Mouse (Mus musculus): ENCODE measurements at regions not wholly inside any gene's neighbourhood (a gene's known extent, or its start where the extent isn't known, plus 50 kb on each side); places are given as distances from the start of the nearest gene placed in this dataset.

GRCm38 (mm10) chr3:148415443-148415842 lies 574.9 kb downstream of the Adgrl2 start:
- Histone ChIP-seq H3K4me1 (ENCODE audit: control insufficient read depth, insufficient read depth, low read length) (no peaks in the 10 kb centered on the region), H3K27me3 (replicated peaks; ENCODE audit: control insufficient read depth, insufficient read depth, low read length) (no peaks in the 10 kb centered on the region; the same call in 1 of the 2 replicates), H3K9me3 (ENCODE audit: control insufficient read depth, low read length) (no peaks in the 10 kb centered on the region), H3K4me3 (ENCODE audit: low read depth, low read length) (no peak overlapping the region), H3K9ac (ENCODE audit: low read depth, low read length) (no peak overlapping the region), H3K4me2 (ENCODE audit: low read depth, low read length) (no peak overlapping the region), H3K36me3 (ENCODE audit: control insufficient read depth, insufficient read depth, low read length) (no peaks in the 10 kb centered on the region), H3K27ac (replicated peaks; ENCODE audit: low read depth, low read length) (no peak overlapping the region)
- ATAC-seq (ENCODE audit: low read depth) (no peak), DNase-seq (ENCODE audit: low spot score) (no peak)
- 83% methylated on average over 7 of the region's 7 CpGs for WGBS

GRCm38 (mm10) chr3:148413027-148413426 lies 577.3 kb downstream of the Adgrl2 start:
- no peak overlapping the region for H3K4me3 ChIP-seq (ENCODE audit: low read depth, low read length)
- no peaks in the 10 kb centered on the region for H3K9me3 ChIP-seq (ENCODE audit: control insufficient read depth, low read length)
- no peak overlapping the region for H3K9ac ChIP-seq (ENCODE audit: low read depth, low read length)
- no peaks in the 10 kb centered on the region for H3K36me3 ChIP-seq (ENCODE audit: control insufficient read depth, insufficient read depth, low read length)
- no peak overlapping the region for H3K27ac ChIP-seq (replicated peaks; ENCODE audit: low read depth, low read length)
- DNase-seq (ENCODE audit: low spot score) (no peak), ATAC-seq (ENCODE audit: low read depth) (no peak)
- no peaks in the 10 kb centered on the region for H3K27me3 ChIP-seq (replicated peaks; ENCODE audit: control insufficient read depth, insufficient read depth, low read length)
- H3K4me2 ChIP-seq (ENCODE audit: low read depth, low read length) = no peak overlapping the region
- no peaks in the 10 kb centered on the region for H3K4me1 ChIP-seq (ENCODE audit: control insufficient read depth, insufficient read depth, low read length)
- 87% methylated on average over 1 of the region's 1 CpGs for WGBS

GRCm38 (mm10) chr3:148412191-148412590 lies 578.2 kb downstream of the Adgrl2 start:
- no peak overlapping the region for H3K9ac ChIP-seq (ENCODE audit: low read depth, low read length)
- H3K4me3 ChIP-seq (ENCODE audit: low read depth, low read length) = no peak overlapping the region
- H3K4me1 ChIP-seq (ENCODE audit: control insufficient read depth, insufficient read depth, low read length) = no peaks in the 10 kb centered on the region
- no peaks in the 10 kb centered on the region for H3K36me3 ChIP-seq (ENCODE audit: control insufficient read depth, insufficient read depth, low read length)
- no peaks in the 10 kb centered on the region for H3K27me3 ChIP-seq (replicated peaks; ENCODE audit: control insufficient read depth, insufficient read depth, low read length)
- WGBS = 63% methylated on average over 1 of the region's 1 CpGs
- no peak overlapping the region for H3K27ac ChIP-seq (replicated peaks; ENCODE audit: low read depth, low read length)
- H3K9me3 ChIP-seq (ENCODE audit: control insufficient read depth, low read length) = no peaks in the 10 kb centered on the region
- H3K4me2 ChIP-seq (ENCODE audit: low read depth, low read length) = no peak overlapping the region
- no peak for DNase-seq (ENCODE audit: low spot score)
- ATAC-seq (ENCODE audit: low read depth) = no peak

GRCm38 (mm10) chr3:148398349-148398748 lies 592.0 kb downstream of the Adgrl2 start:
- H3K4me3 ChIP-seq (ENCODE audit: low read depth, low read length) = no peak overlapping the region
- H3K4me1 ChIP-seq (ENCODE audit: control insufficient read depth, insufficient read depth, low read length) = no peaks in the 10 kb centered on the region
- ATAC-seq (ENCODE audit: low read depth) (no peak), DNase-seq (ENCODE audit: low spot score) (no peak)
- no peaks in the 10 kb centered on the region for H3K27me3 ChIP-seq (replicated peaks; ENCODE audit: control insufficient read depth, insufficient read depth, low read length)
- H3K27ac ChIP-seq (replicated peaks; ENCODE audit: low read depth, low read length) = no peak overlapping the region
- no peaks in the 10 kb centered on the region for H3K9me3 ChIP-seq (ENCODE audit: control insufficient read depth, low read length)
- no peaks in the 10 kb centered on the region for H3K36me3 ChIP-seq (ENCODE audit: control insufficient read depth, insufficient read depth, low read length)
- H3K4me2 ChIP-seq (ENCODE audit: low read depth, low read length) = no peak overlapping the region
- WGBS = 25% methylated on average over 7 of the region's 7 CpGs
- H3K9ac ChIP-seq (ENCODE audit: low read depth, low read length) = no peak overlapping the region

- 47% methylated on average over 6 of the region's 6 CpGs for WGBS
- Histone ChIP-seq H3K4me2 (ENCODE audit: low read depth, low read length) (0 out of 2 replicates have a peak overlapping the region, but pooled peaks have one; percentile 1), H3K9me3 (ENCODE audit: control insufficient read depth, low read length) (peaks cover 3% of the 10 kb centered on the region; the same call in 1 of the 2 replicates), H3K4me1 (ENCODE audit: control insufficient read depth, insufficient read depth, low read length) (peaks cover 17% of the 10 kb centered on the region), H3K9ac (ENCODE audit: low read depth, low read length) (no peak overlapping the region), H3K4me3 (ENCODE audit: low read depth, low read length) (no peak overlapping the region), H3K36me3 (ENCODE audit: control insufficient read depth, insufficient read depth, low read length) (no peaks in the 10 kb centered on the region), H3K27me3 (replicated peaks; ENCODE audit: control insufficient read depth, insufficient read depth, low read length) (no peaks in the 10 kb centered on the region), H3K27ac (replicated peaks; ENCODE audit: low read depth, low read length) (no peak overlapping the region)
- no peak for ATAC-seq (ENCODE audit: low read depth)
- no peak for DNase-seq (ENCODE audit: low spot score)
These were observed 602.8 kb downstream of the Adgrl2 start for GRCm38 (mm10) chr3:148387550-148387949.

GRCm38 (mm10) chr3:148385712-148386111 lies 604.6 kb downstream of the Adgrl2 start:
- no peaks in the 10 kb centered on the region for H3K36me3 ChIP-seq (ENCODE audit: control insufficient read depth, insufficient read depth, low read length)
- no peaks in the 10 kb centered on the region for H3K27me3 ChIP-seq (replicated peaks; ENCODE audit: control insufficient read depth, insufficient read depth, low read length)
- no peak overlapping the region for H3K4me2 ChIP-seq (ENCODE audit: low read depth, low read length)
- H3K4me3 ChIP-seq (ENCODE audit: low read depth, low read length) = no peak overlapping the region
- H3K9ac ChIP-seq (ENCODE audit: low read depth, low read length) = no peak overlapping the region
- no peak overlapping the region for H3K27ac ChIP-seq (replicated peaks; ENCODE audit: low read depth, low read length)
- DNase-seq (ENCODE audit: low spot score) (no peak), ATAC-seq (ENCODE audit: low read depth) (no peak)
- WGBS = 96% methylated on average over 7 of the region's 7 CpGs
- peaks cover 3% of the 10 kb centered on the region; the same call in 1 of the 2 replicates for H3K9me3 ChIP-seq (ENCODE audit: control insufficient read depth, low read length)
- peaks cover 17% of the 10 kb centered on the region for H3K4me1 ChIP-seq (ENCODE audit: control insufficient read depth, insufficient read depth, low read length)

- no peak overlapping the region for H3K9ac ChIP-seq (ENCODE audit: low read depth, low read length)
These were observed 609.3 kb downstream of the Adgrl2 start for GRCm38 (mm10) chr3:148381057-148381456.

GRCm38 (mm10) chr3:148363331-148363730 lies 627.0 kb downstream of the Adgrl2 start:
- ATAC-seq (ENCODE audit: low read depth) = no peak
- no peaks in the 10 kb centered on the region for H3K9me3 ChIP-seq (ENCODE audit: control insufficient read depth, low read length)
- DNase-seq (ENCODE audit: low spot score) = no peak
- no peaks in the 10 kb centered on the region for H3K36me3 ChIP-seq (ENCODE audit: control insufficient read depth, insufficient read depth, low read length)
- 0 out of 2 replicates have a peak, but pooled peaks cover 2% of the 10 kb centered on the region for H3K4me1 ChIP-seq (ENCODE audit: control insufficient read depth, insufficient read depth, low read length)
- no peak overlapping the region for H3K4me3 ChIP-seq (ENCODE audit: low read depth, low read length)
- 90% methylated on average over 5 of the region's 5 CpGs for WGBS
- H3K9ac ChIP-seq (ENCODE audit: low read depth, low read length) = no peak overlapping the region
- H3K27me3 ChIP-seq (replicated peaks; ENCODE audit: control insufficient read depth, insufficient read depth, low read length) = no peaks in the 10 kb centered on the region
- no peak overlapping the region for H3K4me2 ChIP-seq (ENCODE audit: low read depth, low read length)
- no peak overlapping the region for H3K27ac ChIP-seq (replicated peaks; ENCODE audit: low read depth, low read length)

More at GRCm38 (mm10) chr3:148381057-148381456, 609.3 kb downstream of the Adgrl2 start:
- peak; percentile 84 for DNase-seq (ENCODE audit: low spot score)
- Histone ChIP-seq H3K27ac (replicated peaks; ENCODE audit: low read depth, low read length) (no peak overlapping the region), H3K4me2 (ENCODE audit: low read depth, low read length) (no peak overlapping the region), H3K27me3 (replicated peaks; ENCODE audit: control insufficient read depth, insufficient read depth, low read length) (no peaks in the 10 kb centered on the region), H3K36me3 (ENCODE audit: control insufficient read depth, insufficient read depth, low read length) (no peaks in the 10 kb centered on the region), H3K9me3 (ENCODE audit: control insufficient read depth, low read length) (peaks cover 3% of the 10 kb centered on the region; the same call in 1 of the 2 replicates), H3K4me3 (ENCODE audit: low read depth, low read length) (no peak overlapping the region), H3K4me1 (ENCODE audit: control insufficient read depth, insufficient read depth, low read length) (no peaks in the 10 kb centered on the region)
- ATAC-seq (ENCODE audit: low read depth) = no peak
- 54% methylated on average over 1 of the region's 1 CpGs for WGBS

- H3K36me3 ChIP-seq (ENCODE audit: control insufficient read depth, insufficient read depth, low read length) = no peaks in the 10 kb centered on the region
- no peak overlapping the region for H3K27ac ChIP-seq (replicated peaks; ENCODE audit: low read depth, low read length)
- WGBS = 38% methylated on average over 2 of the region's 2 CpGs
- ATAC-seq (ENCODE audit: low read depth) (no peak), DNase-seq (ENCODE audit: low spot score) (peak; percentile 31)
- H3K4me3 ChIP-seq (ENCODE audit: low read depth, low read length) = no peak overlapping the region
- H3K4me1 ChIP-seq (ENCODE audit: control insufficient read depth, insufficient read depth, low read length) = 0 out of 2 replicates have a peak, but pooled peaks cover 2% of the 10 kb centered on the region
- H3K27me3 ChIP-seq (replicated peaks; ENCODE audit: control insufficient read depth, insufficient read depth, low read length) = no peaks in the 10 kb centered on the region
- H3K4me2 ChIP-seq (ENCODE audit: low read depth, low read length) = no peak overlapping the region
- no peak overlapping the region for H3K9ac ChIP-seq (ENCODE audit: low read depth, low read length)
- H3K9me3 ChIP-seq (ENCODE audit: control insufficient read depth, low read length) = no peaks in the 10 kb centered on the region
These were observed 627.9 kb downstream of the Adgrl2 start for GRCm38 (mm10) chr3:148362453-148362864.

Data from embryonic facial prominence, embryonic 14.5 days (tissue).